Mouse (Mus musculus): Measurements from ENCODE around the gene Elp4.

DNA sequence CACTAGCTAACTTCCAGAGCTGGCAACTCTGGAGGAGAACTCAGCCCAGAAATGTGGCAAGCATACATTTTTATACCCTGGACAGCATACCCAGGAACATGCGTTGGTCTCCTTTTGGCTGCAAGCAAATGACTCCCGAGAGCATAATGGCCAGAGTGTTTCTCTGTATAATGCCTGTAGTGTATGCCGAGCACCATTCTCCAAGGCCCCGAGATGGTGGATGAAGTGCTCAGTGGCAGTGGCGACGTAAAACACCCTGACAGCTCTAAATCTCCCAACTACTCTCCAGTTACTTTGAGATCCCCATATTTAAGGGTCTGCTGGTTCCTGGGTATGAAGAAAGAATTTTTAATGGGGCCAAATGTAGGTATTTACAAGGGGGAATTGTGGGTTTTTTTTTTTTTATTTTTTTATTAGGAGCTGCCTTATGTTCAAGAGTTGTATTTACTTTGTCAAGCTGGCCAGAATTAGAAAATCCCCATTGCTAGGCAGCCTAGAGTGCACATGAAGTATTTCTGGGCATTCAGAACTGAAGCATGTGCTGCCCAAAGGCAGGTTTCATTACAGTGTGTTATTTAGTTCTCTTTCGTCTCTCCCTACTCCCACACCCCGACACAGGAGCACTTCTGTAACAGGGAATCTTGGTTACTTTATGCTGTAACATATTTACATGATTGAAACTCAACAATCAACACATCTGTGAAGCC is 188.8 kb downstream of the Elp4 start:
- TF ChIP-seq CTCF (IDR thresholded peaks at IDR 0.05) (no peak), EP300 (IDR thresholded peaks at IDR 0.05) (no peak)
